Mouse (Mus musculus) gastrocnemius, adult 8-10 months (tissue): ENCODE measurements around the gene Zranb1. TPM values are rescaled to one million over a fixed set of nuclear protein-coding genes. Genes with fewer than 3 reads are reported as not detected.

Experiments used
- DNase-seq, 2 experiments: peaks; one replicate each; pipeline ENCODE4 v3.0.0; 2022; ENCODE audit warnings: low spot score in 2 of 2
- total RNA-seq, 4 experiments: library from RNA; stranded (reverse); gene quantifications; 2 replicates each; pipeline ENCODE4 v1.2.4; 2022

The Zranb1 gene
- total RNA-seq, 4 experiments from 2014 or later, result 55.7 to 67.7 (median 59.6) TPM

DNA sequence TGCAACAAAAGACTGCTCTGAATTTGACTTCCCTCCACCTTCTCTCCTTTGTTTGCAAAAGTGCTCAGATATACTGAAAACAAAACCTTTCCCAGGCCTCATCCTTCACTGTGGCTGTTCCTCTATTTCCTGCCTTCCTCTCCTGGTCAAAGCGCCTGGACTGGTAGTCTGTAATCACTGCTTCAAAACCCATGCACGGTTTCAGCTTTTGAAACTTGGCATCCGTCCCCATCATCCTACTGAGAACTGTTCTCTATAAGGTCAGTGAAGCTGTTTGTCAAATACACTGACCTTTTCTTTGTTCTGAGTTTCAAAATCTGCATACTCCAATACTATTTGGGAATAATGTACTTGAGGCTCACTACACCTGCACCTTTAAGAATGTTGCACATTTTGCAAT lies 3.7 kb upstream of the Zranb1 start:
- no peak for DNase-seq

GRCm38 (mm10) chr7:132930055-132930454 lies 887 bp upstream of the Zranb1 start:
- DNase-seq, result no peak

GRCm38 (mm10) chr7:132931560-132932351 lies 814 bp downstream of the Zranb1 start:
- peak; percentile 24 to 47 for DNase-seq

GRCm38 (mm10) chr7:132933331-132933730 lies 2.4 kb downstream of the Zranb1 start:
- DNase-seq, result no peak

- no peak for DNase-seq
Observed at GRCm38 (mm10) chr7:132934743-132935142, 3.8 kb downstream of the Zranb1 start.

GRCm38 (mm10) chr7:132939118-132939517 lies 8.2 kb downstream of the Zranb1 start:
- no peak for DNase-seq

- no peak for DNase-seq
Observed at GRCm38 (mm10) chr7:132940569-132940968, 9.6 kb downstream of the Zranb1 start.

GRCm38 (mm10) chr7:132949968-132950367 lies 19.0 kb downstream of the Zranb1 start:
- no peak for DNase-seq

- DNase-seq, result no peak
Observed at GRCm38 (mm10) chr7:132950613-132951012, 19.7 kb downstream of the Zranb1 start.

GRCm38 (mm10) chr7:132964395-132964794 lies 33.5 kb downstream of the Zranb1 start:
- DNase-seq, result no peak

DNA sequence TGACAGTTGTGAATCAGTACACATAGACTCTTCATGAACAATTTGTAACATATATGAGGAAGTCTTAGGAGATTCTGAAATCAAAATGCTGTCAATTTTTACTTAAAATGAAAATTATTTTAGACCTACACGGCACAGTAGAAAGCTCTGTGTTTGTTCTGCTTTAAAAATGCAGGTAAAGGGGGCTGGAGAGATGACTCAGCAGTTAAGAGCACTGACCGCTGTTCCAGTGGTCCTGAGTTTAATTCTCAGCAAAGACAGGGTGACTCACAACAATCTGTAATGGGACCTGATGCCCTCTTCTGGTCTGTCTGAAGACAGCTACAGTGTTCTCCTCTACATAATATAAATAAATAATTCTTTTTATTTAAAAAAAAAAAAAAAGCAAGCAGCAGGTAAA lies 34.8 kb downstream of the Zranb1 start:
- no peak for DNase-seq

GRCm38 (mm10) chr7:132972079-132972478 lies 41.1 kb downstream of the Zranb1 start:
- no peak for DNase-seq

DNA sequence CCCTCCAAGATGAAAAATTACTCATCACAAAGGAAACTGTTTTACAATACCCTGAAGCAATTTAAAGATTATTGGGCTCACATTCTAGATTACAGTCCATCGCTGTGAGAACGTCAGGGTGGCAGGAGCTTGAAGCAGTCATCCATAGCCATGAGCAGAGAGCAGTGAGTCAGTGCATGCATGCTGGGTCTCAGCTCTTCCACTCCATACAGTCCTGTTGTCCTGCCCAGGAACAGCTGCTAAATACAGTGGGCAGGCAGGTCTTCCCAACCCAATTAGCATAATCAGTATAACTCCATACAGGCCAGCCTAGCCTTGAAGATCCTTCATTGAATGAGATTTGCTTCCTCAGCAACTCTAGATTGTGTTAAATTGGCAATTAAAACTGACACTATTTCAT lies 45.1 kb downstream of the Zranb1 start:
- no peak for DNase-seq

- DNase-seq, result no peak
Observed at GRCm38 (mm10) chr7:132977981-132978380, 47.0 kb downstream of the Zranb1 start.

DNA sequence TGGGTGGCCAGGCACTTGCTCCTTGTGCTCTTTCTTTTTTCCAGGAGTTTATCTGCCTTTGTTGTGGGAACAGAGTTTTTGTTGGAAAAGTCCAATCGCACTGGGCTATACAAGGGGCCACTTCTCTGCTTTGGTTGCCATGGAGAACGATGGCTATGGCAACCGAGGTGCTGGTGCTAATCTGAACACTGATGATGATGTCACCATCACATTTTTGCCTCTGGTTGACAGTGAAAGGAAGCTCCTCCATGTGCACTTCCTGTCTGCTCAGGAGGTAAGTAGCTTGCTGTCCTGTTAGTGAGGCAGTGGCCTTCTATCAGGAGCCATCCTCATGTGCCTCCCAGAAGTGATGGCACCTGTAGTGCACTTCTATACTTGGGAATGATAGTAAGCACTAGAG lies 51.7 kb downstream of the Zranb1 start:
- DNase-seq, result no peak

DNA sequence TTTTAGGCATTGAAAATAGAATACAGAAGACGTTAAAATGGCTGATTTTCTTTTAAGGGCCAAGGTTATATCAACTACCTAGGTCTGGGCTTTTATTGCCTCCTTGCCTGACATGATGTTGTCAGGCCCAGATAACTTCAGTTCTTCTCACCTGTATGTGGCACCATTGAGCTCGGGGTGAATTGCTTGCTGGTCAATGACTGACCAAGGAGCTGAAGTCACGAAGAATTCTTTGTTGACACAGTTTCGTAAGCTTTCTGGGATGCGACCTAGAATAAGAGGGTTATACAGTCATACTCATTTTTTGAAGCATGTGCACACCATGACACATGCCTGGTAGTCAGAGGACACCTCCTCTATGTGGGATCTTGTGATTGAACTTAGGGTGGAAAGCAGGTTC lies 58.9 kb downstream of the Zranb1 start:
- DNase-seq, result no peak

- DNase-seq, result no peak
Observed at GRCm38 (mm10) chr7:132991240-132991900, 60.4 kb downstream of the Zranb1 start.

- peak in 1 of 2 experiments; percentile 58 for DNase-seq
Observed at GRCm38 (mm10) chr7:132992967-132993615, 62.1 kb downstream of the Zranb1 start.

GRCm38 (mm10) chr7:132994120-132994519 lies 63.2 kb downstream of the Zranb1 start:
- no peak for DNase-seq

GRCm38 (mm10) chr7:132994628-132995191 lies 63.8 kb downstream of the Zranb1 start:
- no peak for DNase-seq

- DNase-seq, result no peak
Observed at GRCm38 (mm10) chr7:132996391-132996790, 65.4 kb downstream of the Zranb1 start.

GRCm38 (mm10) chr7:132998639-132999038 lies 67.7 kb downstream of the Zranb1 start:
- DNase-seq, result no peak
